ENCODE assay signal across 8 mouse cellular contexts in genomic region chr2:181379778-181380177, GRCm38 (mm10). TPM values are rescaled to one million over a fixed set of nuclear protein-coding genes. Genes with fewer than 3 reads are reported as not detected.
DNase-seq lines count a peak whose midpoint lies in the region; ATAC-seq and TF ChIP-seq lines count a peak whose summit lies in the region.

TSS of gene Lime1 (plus strand) at chr2:181380078.

- H3K4me3 ChIP-seq in spleen, adult 2 months (ENCODE audit: extremely low read depth, insufficient read depth, insufficient read length): no peak within 1 kb of the TSS
- H3K4me3 ChIP-seq in intestine, embryonic 16.5 days (ENCODE audit: low read length): no peak within 1 kb of the TSS
- no peak within 1 kb of the TSS for H3K4me3 ChIP-seq in midbrain, postnatal 0 days (ENCODE audit: low read depth, low read length)

- peaks cover 32% of the 10 kb centered on the region for H3K36me3 ChIP-seq in spleen, adult 2 months (ENCODE audit: control insufficient read depth, insufficient read depth, low read length)
- peaks cover 26% of the 10 kb centered on the region for H3K36me3 ChIP-seq in intestine, embryonic 16.5 days (ENCODE audit: control insufficient read depth, insufficient read depth, low read length)
- H3K36me3 ChIP-seq in midbrain, postnatal 0 days (ENCODE audit: insufficient read depth, low read length): peaks cover 51% of the 10 kb centered on the region

- 95% methylated on average over 12 of the region's 12 CpGs for WGBS in spleen, adult 2 months
- 94% methylated on average over 12 of the region's 12 CpGs for WGBS in intestine, embryonic 16.5 days
- 95% methylated on average over 12 of the region's 12 CpGs for WGBS in midbrain, postnatal 0 days

- peaks cover 19% of the 10 kb centered on the region; the same call in 1 of the 2 replicates for H3K4me1 ChIP-seq in spleen, adult 2 months (ENCODE audit: control insufficient read depth, insufficient read depth, insufficient read length)
- H3K4me1 ChIP-seq in intestine, embryonic 16.5 days (ENCODE audit: control insufficient read depth, insufficient read depth, low read length): no peaks in the 10 kb centered on the region
- H3K4me1 ChIP-seq in midbrain, postnatal 0 days (ENCODE audit: insufficient read depth, low read length): no peaks in the 10 kb centered on the region

- H3K27ac ChIP-seq in spleen, adult 2 months (ENCODE audit: insufficient read depth, low read length): peak within 1 kb of the TSS; percentile 65; the same call in 1 of the 2 replicates
- no peak within 1 kb of the TSS for H3K27ac ChIP-seq in intestine, embryonic 16.5 days (ENCODE audit: low read length)
- no peak within 1 kb of the TSS for H3K27ac ChIP-seq in midbrain, postnatal 0 days (ENCODE audit: low read depth, low read length)

- TF ChIP-seq POLR2A in spleen, adult 2 months (IDR thresholded peaks at IDR 0.05; ENCODE audit: low read depth, low read length): no peak

- no peak for TF ChIP-seq CTCF in spleen, adult 2 months (IDR thresholded peaks at IDR 0.05; ENCODE audit: extremely low read depth, insufficient read depth, insufficient read length, insufficient replicate concordance)
- no peak for TF ChIP-seq CTCF in midbrain, postnatal 0 days (IDR thresholded peaks at IDR 0.05)

- no peak for ATAC-seq in intestine, embryonic 16.5 days
- ATAC-seq in midbrain, postnatal 0 days (ENCODE audit: low FRiP score): no peak

- no peaks in the 10 kb centered on the region for H3K27me3 ChIP-seq in spleen, adult 2 months (ENCODE audit: control insufficient read depth, insufficient read depth, low read length)
- no peaks in the 10 kb centered on the region for H3K27me3 ChIP-seq in intestine, embryonic 16.5 days (replicated peaks; ENCODE audit: control insufficient read depth, insufficient read depth, low read length)
- no peaks in the 10 kb centered on the region for H3K27me3 ChIP-seq in midbrain, postnatal 0 days (ENCODE audit: insufficient read depth, low read length)

- no peak for DNase-seq in frontal cortex, adult 2 months (ENCODE audit: extremely low spot score in 1 of 2, low spot score in 1 of 2)
- DNase-seq in frontal cortex, postnatal 36 days (ENCODE audit: low spot score in 2 of 2): no peak
- no peak for DNase-seq in spleen, adult 2 months (ENCODE audit: low read depth in 1 of 2, low spot score in 2 of 2)
- DNase-seq in spleen, adult 18-20 months: no peak
- DNase-seq in midbrain, postnatal 0 days (ENCODE audit: low spot score): no peak
- no peak for DNase-seq in right cerebral cortex, adult 2 months (ENCODE audit: low spot score in 2 of 2)
- no peak for DNase-seq in gastrocnemius, postnatal 36 days

- H3K9me3 ChIP-seq in intestine, embryonic 16.5 days (ENCODE audit: control insufficient read depth, low read length): no peaks in the 10 kb centered on the region
- H3K9me3 ChIP-seq in midbrain, postnatal 0 days (ENCODE audit: low read length): no peaks in the 10 kb centered on the region

- intact Hi-C loops in gastrocnemius, postnatal 36 days (cut with DNase I): no loop called here

- H3K4me2 ChIP-seq in intestine, embryonic 16.5 days (ENCODE audit: low read depth, low read length): no peak within 1 kb of the TSS
- no peak within 1 kb of the TSS for H3K4me2 ChIP-seq in midbrain, postnatal 0 days (ENCODE audit: low read depth, low read length, poor library complexity, severe bottlenecking)

- H3K9ac ChIP-seq in intestine, embryonic 16.5 days (ENCODE audit: low read depth, low read length): no peak within 1 kb of the TSS
- no peak within 1 kb of the TSS for H3K9ac ChIP-seq in midbrain, postnatal 0 days (replicated peaks; ENCODE audit: low read length, poor library complexity, severe bottlenecking)

RNA-seq across cellular contexts. Expression of gene Lime1, which starts in this region (rescaled TPM):
- 71.8 and 72.7 TPM in 2 replicates for polyA plus RNA-seq in frontal cortex, adult 2 months (2012; rRNA removed)
- 146 and 163 TPM in 2 replicates for polyA plus RNA-seq in spleen, adult 2 months (2012; rRNA removed)
- polyA plus RNA-seq in intestine, embryonic 16.5 days (2015; fragmentation: Nextera tagmentation; extraction: Ambion mirVana): 16.3 and 16.8 TPM in 2 replicates
- total RNA-seq in midbrain, postnatal 0 days (2014; rRNA removed): 36.4 and 44.8 TPM in 2 replicates
- 30.3 and 32.4 TPM in 2 replicates for polyA plus RNA-seq in midbrain, postnatal 0 days (2015; fragmentation: Nextera tagmentation; extraction: Ambion mirVana)
- 1 to 10 TPM; 4.7 to 5.2 TPM for total RNA-seq in gastrocnemius, postnatal 36 days (2021)
